ENCODE assay signal across 25 mouse cellular contexts in the genomic region with DNA sequence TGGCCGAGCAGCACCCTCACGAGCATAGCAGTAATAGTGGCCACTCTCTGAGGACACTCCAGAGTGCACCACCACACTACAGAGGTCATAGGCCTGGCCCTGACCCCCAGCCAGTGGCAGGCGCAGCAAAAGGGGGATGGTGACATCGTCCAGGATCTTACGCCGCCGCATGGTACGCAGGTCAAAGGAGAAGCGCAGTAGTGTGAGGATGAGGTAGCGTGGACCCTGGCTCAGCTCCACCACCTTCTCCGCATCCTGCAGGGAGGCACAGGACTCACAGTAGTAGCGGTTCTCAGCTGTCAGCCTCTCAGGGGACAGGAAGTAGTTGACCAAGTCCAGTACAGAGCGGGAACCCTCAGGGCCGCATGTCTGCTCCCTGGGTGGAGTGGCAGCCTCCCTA. TPM values are rescaled to one million over a fixed set of nuclear protein-coding genes. Genes with fewer than 3 reads are reported as not detected.
A peak's percentile ranks its signal among the peaks of the same experiment; 100 is the strongest.
DNase-seq lines count a peak whose midpoint lies in the region; ATAC-seq and TF ChIP-seq lines count a peak whose summit lies in the region.
"Had no signal": no experiment of that assay in that cellular context is flagged by ENCODE, and none has a peak within 500 bp of the region (broad histone marks: within the 10 kb centered on the region; RNA-seq: fewer than 3 reads in every experiment).

No protein-coding gene starts in this region.

- H3K4me2 ChIP-seq in stomach, embryonic 15.5 days: no peak overlapping the region
- H3K4me2 ChIP-seq: embryonic facial prominence, embryonic 15.5 days; forebrain, embryonic 15.5 days; hindbrain, embryonic 12.5 days had no signal

- no peaks in the 10 kb centered on the region for H3K9me3 ChIP-seq in stomach, embryonic 15.5 days
- H3K9me3 ChIP-seq: embryonic facial prominence, embryonic 15.5 days; forebrain, embryonic 10.5 days; forebrain, embryonic 15.5 days; heart, embryonic 10.5 days; hindbrain, embryonic 12.5 days had no signal

- H3K9ac ChIP-seq in stomach, embryonic 15.5 days: no peak overlapping the region
- H3K9ac ChIP-seq: embryonic facial prominence, embryonic 15.5 days; forebrain, embryonic 15.5 days; hindbrain, embryonic 12.5 days had no signal

- 98% methylated on average over 14 of the region's 14 CpGs for WGBS in thymus, adult 2 months
- WGBS in stomach, embryonic 15.5 days: 92% methylated on average over 14 of the region's 14 CpGs

- DNase-seq in gastrocnemius, postnatal 25 days: peak; percentile 4
- DNase-seq in gastrocnemius, postnatal 4 days (ENCODE audit: low spot score in 2 of 2): no peak
- peak; percentile 6 for DNase-seq in ovary, postnatal 36 days (ENCODE audit: low spot score)
- no peak for DNase-seq in ovary, postnatal 14 days (ENCODE audit: low spot score)
- DNase-seq in thymus, postnatal 4 days: peak; percentile 3
- no peak for DNase-seq in thymus, adult 2 months
- DNase-seq: adrenal gland, postnatal 14 days; cerebellum, postnatal 14 days; embryo, embryonic 11 days; gastrocnemius, postnatal 10 days; heart, postnatal 10 days; heart, postnatal 4 days had no signal

- TF ChIP-seq CTCF in thymus, adult 2 months (IDR thresholded peaks at IDR 0.05; ENCODE audit: borderline replicate concordance, control insufficient read depth, extremely low read depth, insufficient read depth, low read length, poor library complexity): no peak

- no peaks in the 10 kb centered on the region for H3K27me3 ChIP-seq in thymus, adult 2 months (ENCODE audit: control insufficient read depth, insufficient read depth, low read length)
- no peaks in the 10 kb centered on the region for H3K27me3 ChIP-seq in stomach, embryonic 15.5 days (replicated peaks)
- H3K27me3 ChIP-seq: CH12.LX; embryonic facial prominence, embryonic 15.5 days; forebrain, embryonic 15.5 days; hindbrain, embryonic 12.5 days; Patski had no signal

- ATAC-seq in stomach, embryonic 15.5 days (ENCODE audit: insufficient read depth, low FRiP score, low read depth): peak; percentile 17; the same call in 1 of the 2 replicates
- ATAC-seq: activated CD4-positive, CD25-positive, alpha-beta regulatory T cell, adult 4 months; forebrain, embryonic 15.5 days; Patski had no signal

- H3K4me3 ChIP-seq in thymus, adult 2 months (ENCODE audit: control insufficient read depth, insufficient read depth, low read length): no peak overlapping the region
- H3K4me3 ChIP-seq in stomach, embryonic 15.5 days (replicated peaks): no peak overlapping the region
- H3K4me3 ChIP-seq: embryonic facial prominence, embryonic 15.5 days; erythroblast, embryonic 14.5 days; forebrain, embryonic 10.5 days; forebrain, embryonic 15.5 days; heart, embryonic 10.5 days; hindbrain, embryonic 12.5 days had no signal

- no peak for TF ChIP-seq POLR2A in thymus, adult 2 months (IDR thresholded peaks at IDR 0.05; ENCODE audit: control insufficient read depth, extremely low read depth, insufficient read depth, low read length, poor library complexity)

- H3K4me1 ChIP-seq in thymus, adult 2 months (replicated peaks; ENCODE audit: control insufficient read depth, insufficient read depth, low read length): no peaks in the 10 kb centered on the region
- H3K4me1 ChIP-seq in stomach, embryonic 15.5 days: no peaks in the 10 kb centered on the region
- H3K4me1 ChIP-seq: embryonic facial prominence, embryonic 15.5 days; forebrain, embryonic 10.5 days; forebrain, embryonic 15.5 days; heart, embryonic 10.5 days; hindbrain, embryonic 12.5 days had no signal

- no peaks in the 10 kb centered on the region for H3K36me3 ChIP-seq in thymus, adult 2 months (ENCODE audit: control insufficient read depth, insufficient read depth, low read length)
- peaks cover 31% of the 10 kb centered on the region for H3K36me3 ChIP-seq in stomach, embryonic 15.5 days

- no peak overlapping the region for H3K27ac ChIP-seq in thymus, adult 2 months (ENCODE audit: control insufficient read depth, insufficient read depth, low read length)
- no peak overlapping the region for H3K27ac ChIP-seq in stomach, embryonic 15.5 days
- H3K27ac ChIP-seq: embryonic facial prominence, embryonic 15.5 days; forebrain, embryonic 10.5 days; forebrain, embryonic 15.5 days; heart, embryonic 10.5 days; hindbrain, embryonic 12.5 days; hindbrain, postnatal 0 days had no signal

RNA-seq across cellular contexts. Expression of a gene that starts 20.2 kb away (rescaled TPM):
- total RNA-seq in gastrocnemius, postnatal 25 days (2021): 1 to 10 TPM in 1 of 2 experiments, under 1 TPM in 1; 1.00 to 1.2 TPM
- 1 to 10 TPM; 1.9 to 2.5 TPM for total RNA-seq in gastrocnemius, postnatal 4 days (2021)
- polyA plus RNA-seq in thymus, adult 2 months (2012; rRNA removed): 21.2 and 22.9 TPM in 2 replicates
- 1.8 and 2.2 TPM in 2 replicates for polyA plus RNA-seq in stomach, embryonic 15.5 days (2015; fragmentation: Nextera tagmentation; extraction: Ambion mirVana)
- total RNA-seq: common myeloid progenitor, adult 5-6 weeks; granulocyte monocyte progenitor cell, adult 5-6 weeks had no signal

RNA-seq across cellular contexts. Expression of a gene that starts 20.5 kb away (rescaled TPM):
- 1 to 10 TPM; 2.9 to 3.8 TPM for total RNA-seq in gastrocnemius, postnatal 25 days (2021)
- total RNA-seq in gastrocnemius, postnatal 4 days (2021): 1 to 10 TPM; 2.0 to 2.7 TPM
- polyA plus RNA-seq in thymus, adult 2 months (2012; rRNA removed): 3.7 and 4.3 TPM in 2 replicates
- polyA plus RNA-seq in stomach, embryonic 15.5 days (2015; fragmentation: Nextera tagmentation; extraction: Ambion mirVana): 3.7 and 4.2 TPM in 2 replicates
- polyA plus RNA-seq: erythroblast, embryonic 14.5 days had no signal

RNA-seq across cellular contexts. Expression of a gene that starts 59.8 kb away (rescaled TPM):
- total RNA-seq in gastrocnemius, postnatal 25 days (2021): 1 to 10 TPM; 3.2 to 4.1 TPM
- 1 to 10 TPM; 7.9 to 8.1 TPM for total RNA-seq in gastrocnemius, postnatal 4 days (2021)
- 27.8 and 28.8 TPM in 2 replicates for polyA plus RNA-seq in thymus, adult 2 months (2012; rRNA removed)
- 46.2 and 46.9 TPM in 2 replicates for polyA plus RNA-seq in stomach, embryonic 15.5 days (2015; fragmentation: Nextera tagmentation; extraction: Ambion mirVana)

Comparison
In these comparisons a context has a peak if more than half of its experiments do, and no peak if none do; other contexts are left out.
1. DNase-seq: peak in gastrocnemius, postnatal 25 days (single experiment), ovary, postnatal 36 days (single experiment) and thymus, postnatal 4 days (single experiment); none in gastrocnemius, postnatal 4 days (0 of 2), ovary, postnatal 14 days (single experiment) and thymus, adult 2 months (single experiment).